Mouse (Mus musculus): ENCODE results near the gene Zfp260.

DNA sequence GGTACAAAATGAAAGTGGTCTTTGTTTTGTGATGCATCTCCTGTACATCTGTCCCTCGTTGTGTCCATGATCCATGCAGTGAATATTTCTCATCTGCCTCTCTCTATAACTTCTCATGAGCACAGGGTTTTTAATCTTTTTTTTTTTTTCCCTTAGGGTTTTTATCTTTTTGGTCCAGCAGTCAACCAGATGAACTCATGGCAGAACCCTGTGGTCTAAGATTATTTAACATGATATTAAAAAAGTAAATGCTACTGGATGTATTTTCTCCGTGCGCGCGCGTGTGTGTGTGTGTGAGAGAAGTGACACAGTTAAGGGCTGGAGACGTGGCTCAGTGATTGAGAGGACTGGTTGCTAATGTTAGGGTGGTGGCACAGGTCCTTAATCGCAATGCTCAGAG is 35.3 kb downstream of the Zfp260 start:
- TF ChIP-seq CTCF (IDR thresholded peaks at IDR 0.05; ENCODE audit: insufficient read depth, low read length), result no peak
- no peak for TF ChIP-seq POLR2A (IDR thresholded peaks at IDR 0.05; ENCODE audit: borderline replicate concordance, extremely low read depth, low read depth, low read length)

Data from lung, adult 2 months (tissue).